Mouse (Mus musculus): ENCODE data around the gene Drap1. TPM values are rescaled to one million over a fixed set of nuclear protein-coding genes. Genes with fewer than 3 reads are reported as not detected.

Drap1 gene
- total RNA-seq, 2 experiments from 2014 or later, result 513 to 561 TPM

DNA sequence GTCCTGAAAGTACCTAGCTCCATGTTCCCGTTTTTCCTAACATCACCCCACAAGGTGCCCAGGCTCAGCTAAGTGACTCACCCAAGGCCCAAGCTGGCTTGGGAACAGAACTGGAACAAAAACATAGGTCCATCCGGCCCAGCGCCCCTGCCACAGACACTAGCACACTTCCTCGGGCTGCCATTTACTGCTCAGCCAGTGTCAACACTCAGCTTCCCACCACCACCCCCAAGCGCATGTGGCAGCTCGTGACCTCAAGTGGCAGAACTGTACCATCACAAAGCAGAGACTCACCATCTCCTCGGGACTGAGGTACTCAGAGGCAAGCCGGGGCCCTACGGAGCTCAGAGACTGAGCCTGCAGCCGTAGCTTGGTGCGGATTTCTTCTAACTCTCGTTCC, 41.5 kb downstream of the Drap1 start:
- DNase-seq, result no peak

DNA sequence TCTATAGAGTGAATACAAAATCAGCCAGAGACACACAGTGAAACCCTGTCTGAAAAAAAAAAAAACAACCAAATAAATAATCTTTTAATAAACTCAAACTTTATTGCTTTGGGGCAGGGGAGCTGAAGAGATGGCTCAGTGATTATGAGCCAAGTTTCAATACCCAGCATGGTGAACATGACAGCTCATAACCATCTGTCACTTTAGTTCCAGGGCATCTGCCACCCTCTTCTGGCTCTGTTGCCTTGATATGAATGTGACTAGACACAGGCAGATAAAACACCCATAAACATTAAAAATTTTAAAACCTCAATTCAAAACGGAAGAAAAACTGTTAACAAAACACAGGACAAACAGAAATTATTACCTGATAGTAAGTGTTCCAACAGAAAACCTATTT, 47.3 kb downstream of the Drap1 start:
- DNase-seq, result no peak

DNA sequence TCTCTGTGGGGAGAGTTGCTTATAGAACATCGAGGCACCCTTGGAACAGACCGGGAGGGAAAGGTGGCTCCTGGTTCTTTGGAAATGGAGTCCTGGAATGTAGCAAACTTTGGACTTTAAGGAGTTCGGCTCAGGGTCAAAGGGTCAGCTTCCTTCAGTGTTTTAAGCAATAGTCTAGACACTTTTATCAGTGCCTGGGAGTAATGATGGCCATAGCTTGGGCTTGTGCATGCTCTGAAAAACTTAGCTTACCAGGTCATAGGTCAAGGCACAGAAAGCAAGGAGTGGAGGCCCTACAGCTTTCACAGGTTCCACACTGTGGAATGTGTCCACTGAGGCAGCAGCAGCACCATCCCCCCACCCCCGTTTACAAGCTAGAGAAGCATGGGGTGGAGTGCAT, 50.0 kb downstream of the Drap1 start:
- no peak for DNase-seq

DNA sequence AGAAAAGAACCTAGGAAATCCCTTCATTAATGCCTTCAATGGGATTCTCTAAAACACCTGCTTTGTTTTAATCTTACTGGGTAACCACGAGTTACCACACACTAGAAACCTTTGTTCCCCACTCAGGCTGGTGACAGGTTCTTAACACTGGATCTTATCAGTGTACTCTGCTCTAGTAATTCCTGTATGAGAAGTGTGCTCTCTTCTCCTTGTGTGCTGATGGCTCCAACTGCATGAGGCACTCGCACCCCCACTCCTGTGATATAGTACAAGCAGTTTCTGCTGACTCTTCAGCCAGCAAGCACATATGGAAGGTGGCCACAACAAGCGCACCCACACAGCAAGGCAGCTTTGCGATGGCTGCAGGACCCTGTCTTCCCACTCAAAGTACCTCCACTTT, 50.6 kb downstream of the Drap1 start:
- no peak for DNase-seq

Other genes starting within 250 kb of the Drap1 start
- 10 to 100 TPM; 10.3 to 11.1 TPM for gene Pacs1, start 151.9 kb downstream of the Drap1 start, total RNA-seq (2021)
- gene Sf3b2, start 129.5 kb downstream of the Drap1 start, total RNA-seq (2021), result 10 to 100 TPM; 81.9 to 88.6 TPM
- gene Gal3st3, start 126.6 kb downstream of the Drap1 start, total RNA-seq (2021), result under 1 TPM; 0.28 to 0.47 TPM
- not detected for gene Catsper1, start 89.2 kb downstream of the Drap1 start, total RNA-seq (2021)
- 1 to 10 TPM; 1.8 to 1.9 TPM for gene Cst6, start 75.4 kb downstream of the Drap1 start, total RNA-seq (2021)
- gene Eif1ad, start 58.2 kb downstream of the Drap1 start, total RNA-seq (2021), result 10 to 100 TPM; 14.0 to 15.6 TPM
- gene Banf1, start 57.8 kb downstream of the Drap1 start, total RNA-seq (2021), result 100 to 1,000 TPM; 128 to 150 TPM
- gene Sart1, start 36.3 kb downstream of the Drap1 start, total RNA-seq (2021), result 10 to 100 TPM; 39.8 to 45.4 TPM
- gene Tsga10ip, start 22.5 kb downstream of the Drap1 start, total RNA-seq (2021), result under 1 TPM in 1 of 2 experiments, not detected in 1; 0.23 TPM
- 10 to 100 TPM; 47.8 to 50.5 TPM for gene AI837181, start 165 bp upstream of the Drap1 start, total RNA-seq (2021)
- not detected for gene Fosl1, start 22.6 kb upstream of the Drap1 start, total RNA-seq (2021)
- 1 to 10 TPM; 8.2 to 9.1 TPM for gene Ccdc85b, start 32.9 kb upstream of the Drap1 start, total RNA-seq (2021)
- gene Fibp, start 35.6 kb upstream of the Drap1 start, total RNA-seq (2021), result 10 to 100 TPM; 53.2 to 54.6 TPM
- under 1 TPM in 1 of 2 experiments, not detected in 1; 0.50 TPM for gene Ctsw, start 43.5 kb upstream of the Drap1 start, total RNA-seq (2021)
- 10 to 100 TPM; 29.9 to 42.9 TPM for gene Efemp2, start 49.0 kb upstream of the Drap1 start, total RNA-seq (2021)
- 10 to 100 TPM; 24.7 to 29.9 TPM for gene Mus81, start 63.4 kb upstream of the Drap1 start, total RNA-seq (2021)
- 100 to 1,000 TPM; 305 to 378 TPM for gene Cfl1, start 65.5 kb upstream of the Drap1 start, total RNA-seq (2021)
- gene 1700020D05Rik, start 78.8 kb upstream of the Drap1 start, total RNA-seq (2021), result 1 to 10 TPM in 1 of 2 experiments, under 1 TPM in 1; 0.47 to 1.4 TPM
- gene Snx32, start 85.6 kb upstream of the Drap1 start, total RNA-seq (2021), result 1 to 10 TPM; 5.1 to 7.2 TPM
- gene Ovol1, start 135.7 kb upstream of the Drap1 start, total RNA-seq (2021), result not detected
- gene Ap5b1, start 143.0 kb upstream of the Drap1 start, total RNA-seq (2021), result 1 to 10 TPM; 1.6 to 2.7 TPM
- gene Rnaseh2c, start 176.9 kb upstream of the Drap1 start, total RNA-seq (2021), result 10 to 100 TPM; 44.9 to 50.4 TPM
- 10 to 100 TPM; 31.6 to 39.9 TPM for gene Kat5, start 185.3 kb upstream of the Drap1 start, total RNA-seq (2021)
- gene Rela, start 212.5 kb upstream of the Drap1 start, total RNA-seq (2021), result 10 to 100 TPM; 20.0 to 28.8 TPM
- gene Sipa1, start 238.7 kb upstream of the Drap1 start, total RNA-seq (2021), result 10 to 100 TPM; 25.5 to 36.6 TPM